ENCODE assay signal across 8 mouse cellular contexts in genomic region chr5:24351701-24352171, GRCm38 (mm10). TPM values are rescaled to one million over a fixed set of nuclear protein-coding genes. Genes with fewer than 3 reads are reported as not detected.
DNase-seq lines count a peak whose midpoint lies in the region; ATAC-seq lines count a peak whose summit lies in the region.

No protein-coding gene starts in this region.

- ATAC-seq in lung, embryonic 16.5 days (ENCODE audit: low read depth), result peak; percentile 84

- H3K36me3 ChIP-seq in hindbrain, embryonic 10.5 days, result no peaks in the 10 kb centered on the region
- H3K36me3 ChIP-seq in lung, embryonic 16.5 days (ENCODE audit: control insufficient read depth, insufficient read depth, low read length), result no peaks in the 10 kb centered on the region

- H3K9ac ChIP-seq in lung, embryonic 16.5 days (ENCODE audit: low read length), result peak overlapping the region; percentile 69

- peaks cover 79% of the 10 kb centered on the region for H3K4me1 ChIP-seq in hindbrain, embryonic 10.5 days (replicated peaks)
- peaks cover 37% of the 10 kb centered on the region for H3K4me1 ChIP-seq in lung, embryonic 16.5 days (replicated peaks; ENCODE audit: control insufficient read depth, insufficient read depth, low read length)

- H3K4me2 ChIP-seq in lung, embryonic 16.5 days (ENCODE audit: low read depth, low read length), result peak overlapping the region; percentile 95

- H3K9me3 ChIP-seq in hindbrain, embryonic 10.5 days, result no peaks in the 10 kb centered on the region
- H3K9me3 ChIP-seq in lung, embryonic 16.5 days (ENCODE audit: control insufficient read depth, low read length), result no peaks in the 10 kb centered on the region

- H3K27me3 ChIP-seq in hindbrain, embryonic 10.5 days (ENCODE audit: insufficient read depth, poor library complexity, severe bottlenecking), result peaks cover 72% of the 10 kb centered on the region
- H3K27me3 ChIP-seq in lung, embryonic 16.5 days (ENCODE audit: control insufficient read depth, insufficient read depth, low read depth, low read length), result peaks cover 26% of the 10 kb centered on the region

- peak overlapping the region; percentile 92 for H3K27ac ChIP-seq in hindbrain, embryonic 10.5 days
- peak overlapping the region; percentile 76 for H3K27ac ChIP-seq in lung, embryonic 16.5 days (ENCODE audit: low read length)

- WGBS in hindbrain, embryonic 10.5 days, result 2% methylated on average over 41 of the region's 41 CpGs
- WGBS in lung, embryonic 16.5 days, result under 1% methylated on average over 17 of the region's 41 CpGs

- DNase-seq in NIH3T3 (ENCODE audit: low read depth) (peak; percentile 55), adipocyte (ENCODE audit: low spot score) (no peak)
- peak; percentile 86 for DNase-seq in cerebellum, adult 9-10 months
- peak; percentile 77 to 89 for DNase-seq in frontal cortex, postnatal 10 days (ENCODE audit: low spot score in 2 of 2)
- DNase-seq in hindbrain, embryonic 10.5 days (ENCODE audit: low spot score), result peak; percentile 90
- DNase-seq in layer of hippocampus, postnatal 10 days (ENCODE audit: low spot score in 2 of 2), result peak; percentile 85 to 91
- DNase-seq in retina, postnatal 7 days (ENCODE audit: low read depth, low spot score), result peak; percentile 82

- H3K4me3 ChIP-seq in hindbrain, embryonic 10.5 days, result peak overlapping the region; percentile 78
- peak overlapping the region; percentile 65 for H3K4me3 ChIP-seq in lung, embryonic 16.5 days (ENCODE audit: low read length)

RNA-seq across cellular contexts. Expression of gene Kcnh2, which starts 0.3 kb away (rescaled TPM):
- polyA plus RNA-seq in hindbrain, embryonic 10.5 days (2016; fragmentation: Nextera tagmentation; extraction: Ambion mirVana), result 32.4 and 33.9 TPM in 2 replicates
- total RNA-seq in layer of hippocampus, postnatal 10 days (2021), result 10 to 100 TPM; 15.0 to 18.6 TPM
- 5.6 and 6.5 TPM in 2 replicates for polyA plus RNA-seq in lung, embryonic 16.5 days (2015; fragmentation: Nextera tagmentation; extraction: Ambion mirVana)

RNA-seq across cellular contexts. Expression of gene Nos3, which starts 12.9 kb away (rescaled TPM):
- polyA plus RNA-seq in hindbrain, embryonic 10.5 days (2016; fragmentation: Nextera tagmentation; extraction: Ambion mirVana), result 8.3 and 9.7 TPM in 2 replicates
- 10 to 100 TPM; 10.1 to 11.8 TPM for total RNA-seq in layer of hippocampus, postnatal 10 days (2021)
- polyA plus RNA-seq in lung, embryonic 16.5 days (2015; fragmentation: Nextera tagmentation; extraction: Ambion mirVana), result 18.9 and 19.8 TPM in 2 replicates

RNA-seq across cellular contexts. Expression of gene Atg9b, which starts 40.2 kb away (rescaled TPM):
- polyA plus RNA-seq in hindbrain, embryonic 10.5 days (2016; fragmentation: Nextera tagmentation; extraction: Ambion mirVana), result 0.21 and 0.75 TPM in 2 replicates
- total RNA-seq in layer of hippocampus, postnatal 10 days (2021), result 1 to 10 TPM; 5.0 to 5.2 TPM
- polyA plus RNA-seq in lung, embryonic 16.5 days (2015; fragmentation: Nextera tagmentation; extraction: Ambion mirVana), result 0.46 and 0.49 TPM in 2 replicates

RNA-seq across cellular contexts. Expression of gene Abcb8, which starts 41.7 kb away (rescaled TPM):
- 54.5 and 55.3 TPM in 2 replicates for polyA plus RNA-seq in hindbrain, embryonic 10.5 days (2016; fragmentation: Nextera tagmentation; extraction: Ambion mirVana)
- 10 to 100 TPM; 40.0 to 53.1 TPM for total RNA-seq in layer of hippocampus, postnatal 10 days (2021)
- 48.0 and 51.4 TPM in 2 replicates for polyA plus RNA-seq in lung, embryonic 16.5 days (2015; fragmentation: Nextera tagmentation; extraction: Ambion mirVana)
